Mouse (Mus musculus) limb, embryonic 14.5 days (tissue): ENCODE data around the gene N6amt1. TPM values are rescaled to one million over a fixed set of nuclear protein-coding genes. Genes with fewer than 3 reads are reported as not detected.
A peak's percentile ranks its signal among the peaks of the same experiment; 100 is the strongest.

Experiments used
- ATAC-seq: fragments of 200-750 bp; cut with Nextera tagmentation; 2 replicates; pipeline ENCODE4 v1.8.0; 2017; ENCODE audit warnings: low read depth, moderate number of reproducible peaks, moderate TSS enrichment; ENCODE audit not compliant: low FRiP score
- DNase-seq: peaks from one replicate; pipeline ENCODE4 v3.0.0-alpha.2; 2015; ENCODE audit warnings: low spot score
- H3K27ac ChIP-seq: fragments of 300-500 bp; sonication (generic); replicated peaks from 2 replicates; pipeline ENCODE4 v1.5.1; 2014; ENCODE audit warnings: low read depth, mild to moderate bottlenecking, low read length, moderate library complexity, mixed read lengths
- H3K27me3 ChIP-seq: fragments of 300-500 bp; sonication (generic); 2 replicates; pipeline ENCODE4 v1.6.1; 2014; ENCODE audit warnings: low read length, mixed read lengths; ENCODE audit not compliant: control insufficient read depth, insufficient read depth
- H3K36me3 ChIP-seq: fragments of 300-500 bp; sonication (generic); 2 replicates; pipeline ENCODE4 v1.6.1; 2014; ENCODE audit warnings: mild to moderate bottlenecking, low read length, moderate library complexity, mixed read lengths; ENCODE audit not compliant: control insufficient read depth, insufficient read depth
- H3K4me1 ChIP-seq: fragments of 300-500 bp; sonication (generic); 2 replicates; pipeline ENCODE4 v1.6.1; 2014; ENCODE audit warnings: antibody characterized with exemption, low read length, mixed read lengths; ENCODE audit not compliant: control insufficient read depth, insufficient read depth
- H3K4me2 ChIP-seq: fragments of 300-500 bp; sonication (generic); replicated peaks from 2 replicates; pipeline ENCODE4 v1.6.1; 2014; ENCODE audit warnings: low read depth, mild to moderate bottlenecking, low read length, moderate library complexity; ENCODE audit not compliant: severe bottlenecking
- H3K4me3 ChIP-seq: fragments of 300-500 bp; sonication (generic); replicated peaks from 2 replicates; pipeline ENCODE4 v1.5.1; 2014; ENCODE audit warnings: low read length
- H3K9ac ChIP-seq: fragments of 300-500 bp; sonication (generic); 2 replicates; pipeline ENCODE4 v1.6.1; 2014; ENCODE audit warnings: mild to moderate bottlenecking, low read depth, low read length, moderate library complexity; ENCODE audit not compliant: severe bottlenecking
- H3K9me3 ChIP-seq: fragments of 300-500 bp; sonication (generic); 2 replicates; pipeline ENCODE4 v1.6.1; 2016; ENCODE audit warnings: low read length; ENCODE audit not compliant: control insufficient read depth
- POLR2A ChIP-seq: fragments of 200-500 bp; IDR thresholded peaks from 2 replicates; pipeline ENCODE4 v1.8.0; 2012; ENCODE audit warnings: inconsistent platforms, mild to moderate bottlenecking, moderate library complexity, borderline replicate concordance; ENCODE audit not compliant: insufficient read depth, insufficient read length; ENCODE audit errors: extremely low read depth
- WGBS: fragments of 180-500 bp; shearing (Covaris S2); extraction: QIAGEN DNeasy Blood & Tissue Kit; methylation state at CpG from one replicate; pipeline ENCODE4 v1.1.7; 2014; 5-methylcytosine and 5-hydroxymethylcytosine counted together
- polyA plus RNA-seq, 2 experiments: library from polyadenylated mRNA; depleted of rRNA in 1 of 2; stranded (reverse) in 1 of 2; unstranded in 1 of 2; fragments of >200 nt; fragmentation: Nextera tagmentation in 1 of 2; extraction: Ambion mirVana in 1 of 2; gene quantifications; 2 replicates each; pipeline versions ENCODE4 v1.2.1 to v1.2.3; 2012 to 2014

N6amt1 gene
- polyA plus RNA-seq, 2 experiments: 24.1 to 25.7 TPM

DNA sequence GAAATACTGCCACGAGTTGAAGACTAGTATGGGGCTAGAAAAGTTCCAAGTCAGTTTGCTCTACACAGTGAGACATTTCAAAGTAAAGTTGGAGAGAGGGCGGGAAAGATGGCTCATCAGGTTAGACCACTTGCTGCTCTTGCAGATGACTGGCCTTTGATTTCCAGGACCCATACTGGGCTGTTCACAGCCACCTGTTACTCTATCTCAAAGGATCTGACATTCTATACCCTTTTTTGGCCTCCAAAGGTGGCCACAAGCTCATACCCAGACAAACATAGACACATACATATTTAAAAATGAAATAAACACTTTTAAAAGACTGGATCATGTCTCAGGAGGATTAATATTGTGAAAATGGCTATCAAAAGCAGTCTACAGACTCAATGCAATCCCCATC, 30.4 kb downstream of the N6amt1 start:
- H3K9ac ChIP-seq: no peak overlapping the region
- WGBS: 75% methylated on average over 2 of the region's 2 CpGs
- peaks cover 82% of the 10 kb centered on the region for H3K36me3 ChIP-seq
- TF ChIP-seq POLR2A: no peak
- ATAC-seq: no peak
- DNase-seq: no peak
- H3K9me3 ChIP-seq: no peaks in the 10 kb centered on the region
- no peak overlapping the region for H3K4me3 ChIP-seq
- H3K27ac ChIP-seq: no peak overlapping the region
- no peaks in the 10 kb centered on the region for H3K27me3 ChIP-seq
- H3K4me1 ChIP-seq: no peaks in the 10 kb centered on the region
- H3K4me2 ChIP-seq: no peak overlapping the region

DNA sequence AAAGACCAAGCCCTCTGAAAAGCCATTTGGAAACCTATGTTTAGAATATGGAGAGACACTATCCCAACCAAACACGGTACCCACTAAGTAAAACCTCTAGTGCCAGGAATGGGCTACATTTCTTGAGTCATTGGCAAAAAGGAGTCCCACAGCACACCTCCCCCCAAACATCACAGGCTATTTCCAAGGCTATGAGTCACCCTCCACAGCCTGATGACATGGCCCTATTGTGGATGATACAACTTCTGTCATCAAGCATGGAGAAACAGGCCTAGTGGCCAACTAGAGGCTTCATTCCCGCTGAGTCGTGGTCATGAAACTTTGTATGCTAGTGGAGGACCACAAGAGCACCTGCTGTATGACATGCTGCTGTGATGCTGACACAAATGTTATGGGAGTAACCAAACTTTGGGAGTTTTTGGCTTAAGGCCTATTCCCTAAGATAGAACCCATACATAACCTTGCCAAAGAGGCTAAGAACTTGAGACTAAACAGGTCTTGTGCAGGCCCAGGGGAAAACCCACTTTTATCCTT, 33.5 kb downstream of the N6amt1 start:
- Histone ChIP-seq H3K4me1 (no peaks in the 10 kb centered on the region), H3K4me2 (no peak overlapping the region), H3K36me3 (peaks cover 62% of the 10 kb centered on the region), H3K27me3 (no peaks in the 10 kb centered on the region), H3K9ac (no peak overlapping the region), H3K9me3 (no peaks in the 10 kb centered on the region), H3K4me3 (no peak overlapping the region), H3K27ac (no peak overlapping the region)
- no peak for DNase-seq
- TF ChIP-seq POLR2A: no peak
- no peak for ATAC-seq
- 99% methylated on average over 3 of the region's 3 CpGs for WGBS

DNA sequence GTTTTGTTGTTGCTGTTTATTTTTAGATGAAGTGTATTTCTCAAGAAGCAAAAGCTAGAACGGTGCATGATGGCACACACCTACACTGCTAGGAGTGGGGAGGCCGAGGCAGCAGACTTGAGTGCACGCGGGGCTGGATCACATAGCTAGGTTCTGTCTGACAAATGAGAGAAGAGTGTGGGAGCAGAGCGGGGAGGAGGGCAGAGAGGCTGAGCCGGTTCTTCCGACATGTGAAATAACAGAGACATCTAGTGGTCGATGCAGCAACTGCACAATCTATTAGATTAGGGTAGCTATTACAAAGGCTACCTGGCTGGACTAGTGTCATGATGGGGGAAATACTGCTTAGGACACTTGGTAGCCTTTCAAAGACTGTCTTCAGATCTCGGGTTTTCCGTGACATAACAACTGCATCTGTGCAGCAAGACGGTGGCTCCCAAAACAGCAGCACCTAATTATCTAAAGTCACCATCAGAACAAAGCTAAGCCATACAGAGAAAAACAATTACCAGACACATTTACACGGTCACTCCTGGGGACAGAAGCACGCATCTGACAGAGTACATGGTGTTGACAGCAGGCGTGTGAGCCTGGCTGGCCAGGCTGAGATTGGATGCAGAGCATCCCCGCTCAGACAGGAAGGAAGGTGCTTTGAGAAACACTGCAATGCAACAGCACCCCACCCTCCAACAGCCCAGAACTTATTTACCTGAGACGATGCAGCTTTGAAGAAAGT, 40.0 kb downstream of the N6amt1 start:
- H3K9me3 ChIP-seq: no peaks in the 10 kb centered on the region
- peaks cover 64% of the 10 kb centered on the region for H3K36me3 ChIP-seq
- DNase-seq: peak; percentile 84
- peak; percentile 72 for ATAC-seq
- H3K27me3 ChIP-seq: no peaks in the 10 kb centered on the region
- no peak for TF ChIP-seq POLR2A
- no peak overlapping the region for H3K27ac ChIP-seq
- H3K9ac ChIP-seq: no peak overlapping the region
- no peaks in the 10 kb centered on the region for H3K4me1 ChIP-seq
- no peak overlapping the region for H3K4me3 ChIP-seq
- H3K4me2 ChIP-seq: no peak overlapping the region
- 48% methylated on average over 16 of the region's 16 CpGs for WGBS

DNA sequence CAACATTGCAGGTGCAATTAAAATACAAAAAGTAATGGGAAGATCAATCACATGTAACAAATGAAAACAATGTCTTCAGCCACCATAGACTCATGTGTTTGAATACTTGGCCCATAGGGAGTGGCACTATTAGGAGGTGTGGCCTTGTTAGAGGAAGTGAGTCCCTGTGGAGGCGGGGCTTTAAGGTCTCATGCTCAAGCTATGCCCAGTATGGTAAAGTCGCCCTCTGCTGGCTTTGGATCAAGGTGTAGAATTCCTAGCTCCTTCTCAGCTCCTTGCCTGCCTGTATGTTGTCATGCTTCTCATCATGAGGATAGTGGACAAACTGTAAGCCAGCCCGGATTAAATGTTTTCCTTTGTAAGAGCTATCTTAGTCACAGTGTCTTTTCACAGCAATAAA, 51.0 kb downstream of the N6amt1 start:
- no peak overlapping the region for H3K4me2 ChIP-seq
- H3K9ac ChIP-seq: no peak overlapping the region
- H3K4me3 ChIP-seq: no peak overlapping the region
- ATAC-seq (no peak), DNase-seq (no peak)
- H3K36me3 ChIP-seq: peaks cover 85% of the 10 kb centered on the region
- no peaks in the 10 kb centered on the region for H3K4me1 ChIP-seq
- WGBS: 82% methylated on average over 3 of the region's 3 CpGs
- H3K9me3 ChIP-seq: no peaks in the 10 kb centered on the region
- TF ChIP-seq POLR2A: no peak
- H3K27me3 ChIP-seq: no peaks in the 10 kb centered on the region
- no peak overlapping the region for H3K27ac ChIP-seq

Other genes with a start within 250 kb of the N6amt1 start
- gene Ltn1, start 78.4 kb downstream of the N6amt1 start, polyA plus RNA-seq (2012; rRNA removed): 15.9 and 16.3 TPM in 2 replicates
- gene Ltn1, start 78.4 kb downstream of the N6amt1 start, polyA plus RNA-seq (2014; fragmentation: Nextera tagmentation; extraction: Ambion mirVana): 28.5 and 28.8 TPM in 2 replicates
- gene Rwdd2b, start 86.4 kb downstream of the N6amt1 start, polyA plus RNA-seq (2012; rRNA removed): 6.5 and 7.5 TPM in 2 replicates
- gene Rwdd2b, start 86.4 kb downstream of the N6amt1 start, polyA plus RNA-seq (2014; fragmentation: Nextera tagmentation; extraction: Ambion mirVana): 8.5 and 9.7 TPM in 2 replicates
- 50.8 and 63.4 TPM in 2 replicates for gene Usp16, start 100.5 kb downstream of the N6amt1 start, polyA plus RNA-seq (2012; rRNA removed)
- 52.2 and 58.9 TPM in 2 replicates for gene Usp16, start 100.5 kb downstream of the N6amt1 start, polyA plus RNA-seq (2014; fragmentation: Nextera tagmentation; extraction: Ambion mirVana)
- 151 and 190 TPM in 2 replicates for gene Cct8, start 141.7 kb downstream of the N6amt1 start, polyA plus RNA-seq (2012; rRNA removed)
- gene Cct8, start 141.7 kb downstream of the N6amt1 start, polyA plus RNA-seq (2014; fragmentation: Nextera tagmentation; extraction: Ambion mirVana): 392 and 395 TPM in 2 replicates
- gene Map3k7cl, start 199.1 kb downstream of the N6amt1 start, polyA plus RNA-seq (2012; rRNA removed): 5.8 TPM in 2 replicates
- gene Map3k7cl, start 199.1 kb downstream of the N6amt1 start, polyA plus RNA-seq (2014; fragmentation: Nextera tagmentation; extraction: Ambion mirVana): 0.32 and 1.4 TPM in 2 replicates